Mouse (Mus musculus) heart, adult 18-20 months (tissue): ENCODE measurements around the gene Cntn3. TPM values are rescaled to one million over a fixed set of nuclear protein-coding genes. Genes with fewer than 3 reads are reported as not detected.
"Not testable (repeated sequence)": the region's sequence is repeated elsewhere in the genome, so short reads cannot be mapped to it uniquely, and the experiment has no call there.

Experiments
- DNase-seq, 2 experiments: peaks; one replicate each; pipeline ENCODE4 v3.0.0; 2021 to 2022; ENCODE audit warnings: mixed read lengths in 1 of 2
- long read RNA-seq, 2 experiments: library from polyadenylated mRNA; stranded (forward); transcript quantifications; one replicate each; pipeline ENCODE4 v2.0.0; 2021
- total RNA-seq, 2 experiments: library from RNA; stranded (reverse); gene quantifications; 2 replicates each; pipeline ENCODE4 v1.2.3; 2021

Cntn3 gene
- under 1 TPM in 1 of 2 experiments, not detected in 1; 0.13 TPM for total RNA-seq
- long read RNA-seq, experiment 1 = 0 reads
- long read RNA-seq, experiment 2 = 0 reads

DNA sequence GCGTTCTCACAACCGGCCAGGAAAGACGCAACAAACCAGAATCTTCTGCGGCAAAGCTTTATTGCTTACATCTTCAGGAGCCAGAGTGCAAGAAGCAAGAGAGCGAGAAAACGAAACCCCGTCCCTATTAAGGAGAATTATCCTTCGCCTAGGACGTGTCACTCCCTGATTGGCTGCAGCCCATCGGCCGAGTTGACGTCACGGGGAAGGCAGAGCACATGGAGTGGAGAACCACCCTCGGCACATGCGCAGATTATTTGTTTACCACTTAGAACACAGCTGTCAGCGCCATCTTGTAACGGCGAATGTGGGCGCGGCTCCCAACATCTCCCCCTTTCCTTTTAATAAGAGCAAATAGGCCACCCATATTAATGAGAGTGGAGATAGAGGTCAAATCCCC, at the start of gene Cntn3:
Cntn3 (minus strand) TSS at position 101 of the 400 bp plus-strand sequence.
- not testable (repeated sequence) for DNase-seq

DNA sequence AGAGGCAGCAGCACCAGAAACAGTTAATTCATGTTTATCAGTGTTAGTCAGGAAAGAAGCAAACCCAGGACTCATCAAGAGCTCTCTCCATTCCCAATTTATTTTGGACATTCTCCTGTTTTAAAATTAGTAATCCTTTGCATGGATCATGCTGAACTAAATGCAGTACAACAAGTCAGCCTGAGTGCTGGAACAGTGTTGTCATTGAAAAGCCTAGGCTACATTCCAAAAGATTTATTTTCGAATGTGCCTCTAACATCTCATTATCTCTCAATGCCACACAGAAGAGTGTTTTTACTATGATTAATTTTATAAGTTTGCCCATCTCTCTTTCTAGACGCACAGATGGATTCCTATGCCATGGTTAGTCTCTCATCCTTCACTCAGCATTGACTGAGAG, 27.9 kb upstream of the Cntn3 start:
- DNase-seq = no peak

DNA sequence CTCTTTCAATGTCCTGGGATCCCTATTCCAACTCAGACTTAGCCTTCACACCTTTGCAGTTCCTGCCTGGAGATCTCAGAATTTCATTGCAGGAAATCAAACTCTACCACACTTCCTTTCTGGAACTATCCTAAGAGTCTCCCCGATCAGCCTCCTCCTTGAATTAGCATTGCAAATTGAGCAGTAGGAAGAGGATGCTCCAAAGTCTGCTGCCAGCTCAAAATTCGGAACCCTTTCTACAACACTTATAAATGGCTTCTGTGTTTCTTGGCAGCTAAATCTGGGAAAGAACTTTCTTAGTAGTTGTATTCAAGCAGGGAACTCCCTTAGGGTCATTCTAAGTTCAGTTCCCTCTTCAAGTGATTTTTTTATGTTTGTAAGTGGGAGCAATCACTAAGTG, 24.9 kb upstream of the Cntn3 start:
- DNase-seq = no peak

DNA sequence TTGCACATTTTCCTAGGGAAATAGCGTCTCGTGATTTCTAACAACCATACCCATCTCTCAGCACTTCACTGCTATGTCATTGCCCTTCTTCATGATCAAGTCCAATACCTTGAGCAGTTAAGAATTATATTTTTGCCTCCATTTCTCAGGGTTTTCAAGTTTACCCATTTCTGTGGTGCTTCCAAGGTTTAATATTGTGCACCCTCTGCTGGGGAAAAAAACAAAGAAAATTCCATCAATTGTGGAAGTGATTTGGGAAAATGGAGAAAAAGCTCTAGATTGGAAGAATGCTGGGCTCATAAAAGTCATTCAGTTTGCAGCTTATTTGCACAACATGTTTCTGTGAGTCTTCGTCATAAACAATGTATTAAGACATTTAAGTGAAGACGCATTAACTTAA, 17.2 kb upstream of the Cntn3 start:
- no peak for DNase-seq

DNA sequence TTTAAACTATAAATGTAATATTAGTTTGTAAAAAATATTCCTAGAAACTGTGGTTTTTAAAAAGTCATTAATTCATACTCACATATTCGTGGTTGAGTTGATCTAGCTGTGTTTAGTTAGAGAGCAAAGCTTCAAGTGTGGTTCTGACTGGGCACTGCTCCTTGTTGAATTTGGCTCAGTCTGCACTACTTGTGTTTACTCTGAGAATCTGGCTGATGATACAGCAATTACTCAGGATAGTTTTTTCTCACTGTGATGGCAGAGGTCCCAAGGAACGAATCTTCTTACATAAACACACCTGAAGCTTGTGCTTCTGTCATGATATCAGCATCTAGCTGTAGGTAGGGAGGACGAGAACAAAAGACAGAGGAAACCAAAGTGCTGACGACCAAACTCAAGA, 16.4 kb upstream of the Cntn3 start:
- DNase-seq = no peak

DNA sequence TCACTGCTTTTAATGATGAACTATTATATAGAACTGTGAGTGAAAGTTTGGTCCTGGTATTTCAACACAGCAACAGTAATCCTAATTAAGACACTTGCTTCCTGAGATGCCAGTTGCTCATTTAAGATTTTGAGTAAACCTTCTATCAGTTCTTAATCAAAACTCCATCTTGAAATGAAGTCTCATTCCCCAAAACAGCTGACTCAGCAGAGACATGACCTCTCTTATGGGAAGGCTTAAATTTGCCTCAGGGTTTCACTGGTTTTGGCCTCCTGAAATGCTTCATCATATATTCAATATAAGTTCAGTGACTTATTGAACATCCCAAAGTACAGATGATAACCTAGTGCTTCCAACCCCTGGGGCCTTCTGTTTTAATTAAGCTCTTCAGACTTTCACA, 13.2 kb upstream of the Cntn3 start:
- no peak for DNase-seq

DNA sequence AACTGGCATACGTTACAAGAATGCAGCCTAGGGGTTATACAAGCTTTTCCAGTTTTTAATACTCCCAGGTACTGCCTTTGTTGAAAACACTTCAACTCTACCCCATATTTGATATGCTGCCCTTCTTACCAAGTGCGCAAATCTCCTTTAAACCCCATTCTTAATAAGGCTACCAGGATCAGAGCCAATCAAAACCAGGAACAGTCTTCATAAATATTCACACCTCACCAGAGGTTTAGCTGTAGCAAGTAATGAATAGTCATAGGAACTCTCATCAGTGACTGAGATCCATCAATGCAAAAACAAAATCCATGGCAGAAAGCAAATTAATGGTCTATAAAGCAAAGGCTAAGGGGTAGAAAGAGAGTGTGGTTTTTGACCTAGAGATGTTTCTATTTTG, 10.7 kb upstream of the Cntn3 start:
- no peak for DNase-seq

DNA sequence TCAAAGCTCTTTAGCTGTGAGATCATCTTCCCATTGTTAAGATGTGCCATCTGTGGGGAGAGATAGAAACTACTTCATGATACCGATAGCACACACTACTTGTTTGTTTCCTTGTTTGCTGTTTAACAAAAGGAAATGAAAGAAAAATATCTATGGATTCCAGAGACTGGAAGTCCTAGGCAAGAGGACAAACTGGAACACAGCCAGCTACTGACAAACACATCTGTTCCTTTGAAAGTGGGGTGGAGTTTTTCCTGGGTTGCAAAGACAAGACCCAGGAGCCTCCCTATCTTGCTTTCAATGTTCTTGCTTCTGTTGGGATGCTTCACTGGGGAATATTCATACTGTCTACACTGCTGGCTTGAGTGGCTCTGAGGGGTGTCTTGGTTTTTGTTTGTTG, 5.4 kb downstream of the Cntn3 start:
- DNase-seq = no peak

DNA sequence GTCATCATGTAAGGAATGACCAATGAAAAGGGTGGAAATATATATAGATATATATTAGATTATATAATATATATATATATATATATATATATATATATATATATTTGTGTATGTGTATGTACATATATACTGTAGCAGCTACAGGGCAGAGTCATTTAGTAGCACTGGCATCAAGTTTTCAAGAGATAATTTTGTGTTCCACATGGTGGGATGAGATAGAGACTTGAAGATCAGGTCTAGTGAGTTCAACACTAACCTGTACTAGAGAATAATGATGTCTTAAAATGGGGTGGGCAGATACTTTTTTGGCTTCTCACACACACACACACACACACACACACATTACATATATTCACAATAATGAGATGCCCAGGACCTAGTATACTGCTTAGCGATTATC, 7.7 kb downstream of the Cntn3 start:
- no peak for DNase-seq

DNA sequence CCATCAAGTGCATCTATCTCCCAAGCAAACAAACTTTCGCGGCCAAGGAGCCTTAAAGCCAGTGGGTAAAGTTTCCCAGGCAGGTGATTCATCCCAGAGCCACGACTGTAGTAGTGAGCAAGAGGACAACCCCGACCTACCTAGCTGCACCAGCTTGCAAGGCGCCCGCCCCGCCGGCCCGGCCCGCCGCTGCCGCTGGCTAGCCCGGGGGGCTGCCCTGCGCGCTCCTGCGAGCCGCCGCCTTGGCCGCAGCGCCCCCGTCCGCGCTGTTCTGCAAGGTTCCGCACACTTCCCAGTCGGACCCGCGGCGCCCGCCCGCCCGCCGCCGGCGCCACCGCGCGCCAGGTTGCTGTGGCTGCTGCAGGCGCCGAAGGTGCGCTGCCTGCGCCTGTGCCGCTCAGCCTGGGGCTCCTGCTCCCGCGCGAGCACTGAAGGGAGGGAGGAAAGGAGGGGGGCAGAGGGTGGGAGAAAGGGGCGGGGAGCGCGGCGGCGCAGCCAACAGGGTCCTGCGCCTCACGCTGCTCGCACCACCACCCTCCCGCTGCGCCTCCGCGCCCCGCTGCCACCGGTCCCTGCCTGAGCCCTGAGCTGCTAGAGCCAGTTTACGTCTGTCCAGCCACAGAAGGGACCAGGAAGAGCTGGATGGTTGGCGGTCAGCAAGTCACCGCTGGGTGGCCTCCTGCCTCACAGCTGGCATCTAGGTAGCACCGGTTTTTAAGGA, 8.7 kb downstream of the Cntn3 start:
- peak; percentile 5 to 13 for DNase-seq

DNA sequence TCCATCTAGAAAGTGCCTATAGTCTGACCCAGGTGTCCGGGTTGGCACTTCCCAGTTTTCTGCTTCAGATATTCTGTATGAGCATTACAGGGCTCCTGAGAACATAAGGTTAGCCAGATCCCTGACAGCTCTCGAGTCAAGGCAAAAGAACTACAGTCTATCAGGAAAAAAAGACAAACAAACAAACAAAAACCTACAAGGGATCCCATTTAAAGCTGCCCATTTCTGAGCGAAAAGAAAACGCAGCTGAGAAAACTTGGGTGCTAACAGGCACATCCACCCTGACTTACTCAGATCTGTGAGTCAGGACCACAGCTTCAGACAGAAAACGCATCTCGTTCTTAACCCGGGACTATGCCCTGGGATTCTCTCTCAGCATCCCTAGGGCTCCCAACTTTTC, 9.5 kb downstream of the Cntn3 start:
- DNase-seq = no peak

DNA sequence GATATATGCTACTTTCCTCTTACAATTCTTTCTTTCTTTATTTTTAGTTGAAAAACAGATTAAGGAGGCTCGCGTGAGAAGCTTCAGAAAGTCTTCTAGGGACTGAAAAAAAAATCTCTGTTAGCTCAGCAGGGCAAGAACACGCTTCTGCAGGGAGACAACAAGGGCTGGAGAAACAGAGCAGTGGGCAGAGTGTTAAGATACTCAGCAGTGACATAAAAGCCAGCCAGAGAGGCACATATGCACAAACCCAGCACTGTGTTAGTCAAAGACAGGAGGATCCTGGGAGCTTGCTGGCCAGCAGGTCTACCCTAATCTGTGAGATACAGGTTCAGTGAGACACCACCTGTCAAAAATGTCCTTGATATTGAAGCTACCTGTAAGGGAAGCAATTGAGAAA, 15.4 kb downstream of the Cntn3 start:
- DNase-seq = no peak

DNA sequence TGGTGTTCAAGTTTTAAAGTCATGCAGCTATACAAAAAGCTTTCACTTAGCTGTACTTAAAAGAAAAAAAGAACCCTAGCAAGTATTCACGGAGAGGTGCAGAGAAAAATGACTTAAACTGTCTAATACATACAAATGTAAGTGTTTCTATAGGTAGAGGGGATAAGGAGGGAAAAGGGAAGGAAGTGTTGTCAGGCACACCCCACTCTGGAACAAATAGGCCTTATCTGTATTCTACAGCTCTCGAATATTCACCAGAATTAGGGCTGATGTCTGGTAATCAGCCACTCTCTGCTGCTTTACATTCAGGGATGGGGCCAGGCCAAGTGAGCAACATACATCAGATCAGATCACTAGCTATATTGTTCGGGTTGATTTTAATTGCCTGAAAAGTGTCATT, 16.4 kb downstream of the Cntn3 start:
- no peak for DNase-seq

DNA sequence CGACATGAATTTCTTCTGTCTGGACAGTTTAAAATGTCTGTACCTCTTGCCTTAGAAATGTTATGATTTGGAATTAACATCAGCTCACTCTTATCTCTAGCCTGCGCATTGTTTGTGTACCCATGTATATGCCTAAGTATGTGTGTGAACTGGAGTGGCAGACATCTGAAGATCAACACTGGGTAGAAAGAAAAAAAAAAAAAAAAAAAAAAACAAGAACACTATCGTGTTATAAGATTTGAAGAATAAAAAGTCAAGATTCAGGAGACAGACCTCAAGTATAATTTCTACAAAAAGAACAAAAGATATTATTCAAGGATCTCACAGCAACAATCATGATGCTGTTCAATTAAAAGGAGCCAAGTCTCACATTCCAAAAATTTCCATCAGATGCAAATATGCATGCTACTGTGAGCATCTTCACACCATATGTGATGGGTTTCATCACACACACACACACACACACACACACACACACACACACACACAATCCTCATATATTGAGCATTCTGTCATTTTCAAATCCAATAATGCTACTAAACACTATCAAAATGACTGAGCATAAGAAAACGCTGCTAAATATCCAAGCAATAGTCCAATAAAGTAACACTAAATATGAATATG, 17.0 kb downstream of the Cntn3 start:
- DNase-seq = no peak

DNA sequence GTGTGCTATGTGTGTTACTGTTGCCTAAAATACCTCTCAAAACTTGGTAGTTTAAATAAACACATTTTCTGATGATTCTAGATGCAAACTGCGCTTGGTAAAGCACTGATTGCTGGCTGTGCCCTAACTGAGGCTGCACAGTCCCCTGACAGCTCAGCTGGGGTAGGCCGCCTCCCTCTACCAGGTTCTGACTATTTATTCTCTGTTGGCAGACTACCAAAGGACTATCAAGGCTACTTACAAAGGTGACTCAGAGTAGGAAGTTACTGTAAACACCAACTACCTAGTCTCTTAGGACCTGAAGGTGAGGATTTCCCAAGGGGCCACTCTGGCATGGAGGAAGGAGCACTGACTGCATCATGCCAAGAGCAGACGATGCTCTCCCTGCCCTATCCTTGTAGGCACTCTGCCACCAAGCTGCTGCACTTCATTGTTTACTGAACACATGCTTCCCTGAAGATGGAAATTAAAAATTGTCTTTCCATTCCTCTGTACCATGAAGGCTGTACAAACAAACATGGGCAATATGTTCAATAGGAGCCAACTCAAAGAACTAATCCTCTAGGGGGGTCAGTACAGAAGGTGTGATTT, 17.7 kb downstream of the Cntn3 start:
- DNase-seq = no peak

DNA sequence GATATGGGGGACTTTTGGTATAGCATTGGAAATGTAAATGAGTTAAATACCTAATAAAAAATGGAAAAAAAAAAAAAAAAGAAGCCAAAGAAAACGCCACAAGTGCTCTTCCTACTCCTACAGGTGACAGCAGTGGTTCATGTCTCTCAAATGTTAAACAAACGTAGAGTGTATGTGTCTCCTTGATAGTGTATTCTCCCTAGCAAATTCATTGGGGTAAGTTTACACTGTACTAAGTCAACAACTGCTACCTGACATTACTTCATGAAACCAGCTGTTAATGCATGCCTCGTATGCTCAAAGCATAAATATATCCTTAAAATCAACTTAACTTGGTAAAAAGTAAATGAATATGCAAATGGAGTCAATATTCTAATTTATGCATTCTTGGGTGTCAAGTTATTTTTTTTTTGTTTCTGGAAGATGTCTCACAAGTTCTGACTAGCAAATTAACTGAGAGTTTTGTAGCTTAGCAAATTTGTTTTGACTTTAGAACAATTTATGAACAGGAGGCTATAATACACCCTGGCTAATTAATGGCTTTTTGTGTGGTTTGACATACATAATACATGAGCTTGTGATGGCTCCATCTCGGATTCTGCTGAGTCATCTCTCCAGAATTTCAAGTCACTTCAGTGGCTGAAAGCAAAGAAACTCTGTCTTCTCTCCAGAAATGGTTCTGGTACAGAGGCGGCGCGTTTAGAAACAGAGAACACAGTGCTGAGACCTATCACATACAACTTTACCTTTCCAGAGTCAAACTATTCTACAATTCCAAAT, 31.1 kb downstream of the Cntn3 start:
- no peak for DNase-seq

DNA sequence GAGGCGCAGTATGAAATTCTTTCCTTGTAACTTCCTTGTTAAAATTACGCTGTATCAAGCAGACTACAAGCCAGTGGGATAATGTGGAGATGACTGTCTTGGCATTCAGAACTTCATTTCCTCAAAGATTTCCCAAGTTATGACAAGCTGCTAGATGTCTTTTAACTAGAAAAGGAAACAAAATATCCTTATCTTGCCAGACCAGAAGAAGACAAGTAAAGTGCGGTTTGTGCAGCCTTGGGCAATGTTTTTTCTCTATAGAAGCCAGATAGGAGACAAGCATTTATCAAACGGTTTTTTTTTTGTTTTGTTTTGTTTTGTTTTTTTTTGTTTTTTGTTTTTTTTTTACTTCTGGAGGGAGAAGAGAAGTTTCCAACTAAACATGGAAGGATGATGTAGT, 37.3 kb downstream of the Cntn3 start:
- no peak for DNase-seq

DNA sequence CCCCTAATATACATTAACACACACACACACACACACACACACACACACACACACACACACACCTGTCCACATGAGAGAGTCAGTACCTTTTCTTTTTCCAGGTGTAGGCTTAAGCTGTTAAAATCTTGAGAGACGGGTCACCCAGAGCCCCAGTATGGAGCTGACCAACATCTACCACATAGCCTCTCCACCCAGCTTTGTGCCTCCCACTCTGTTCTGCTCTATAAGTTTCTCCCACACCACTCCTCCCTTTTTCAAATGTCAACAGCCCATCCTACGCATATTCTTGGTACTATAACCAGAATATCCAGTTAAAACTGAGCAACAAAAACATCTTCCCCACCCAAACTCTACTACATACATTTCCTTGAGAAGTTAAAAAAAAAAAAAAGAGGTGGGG, 49.9 kb downstream of the Cntn3 start:
- no peak for DNase-seq

DNA sequence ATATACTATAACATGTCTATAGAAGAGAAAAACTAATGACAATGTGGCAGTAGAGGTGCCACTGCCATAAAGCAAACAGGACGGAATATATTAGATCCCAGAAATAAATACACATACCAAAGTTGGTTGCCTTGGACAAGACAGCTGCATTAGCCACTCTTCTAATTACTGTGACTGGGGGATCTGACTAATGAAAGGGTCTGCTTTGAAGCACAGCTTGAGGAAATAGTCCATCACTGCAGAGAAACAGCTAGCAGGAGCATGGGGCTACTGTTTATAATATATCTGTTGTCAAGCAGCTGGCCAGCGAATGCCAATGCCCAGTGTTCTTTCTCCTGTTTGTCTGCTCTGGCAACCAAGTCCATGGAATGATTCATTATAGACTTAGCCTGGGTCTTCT, 51.9 kb downstream of the Cntn3 start:
- no peak for DNase-seq

DNA sequence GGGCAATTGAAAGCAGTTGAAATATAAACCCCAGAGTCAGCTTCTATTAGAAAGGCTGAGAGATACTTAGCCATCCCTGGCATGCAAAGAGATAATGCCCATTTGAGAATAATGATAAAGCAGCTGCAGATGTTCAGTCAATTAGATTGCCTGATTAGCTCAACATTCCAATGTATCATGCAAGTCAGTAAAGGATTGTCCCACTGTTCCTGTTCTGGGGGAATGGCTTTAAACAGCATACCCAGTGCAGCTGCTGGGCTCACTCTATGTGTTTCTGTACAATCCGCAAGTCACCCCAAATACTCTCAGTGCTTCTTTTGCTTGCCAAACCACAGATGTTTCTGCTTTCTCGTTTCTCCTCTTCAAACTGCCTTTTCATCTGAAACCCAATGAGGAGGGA, 57.7 kb downstream of the Cntn3 start:
- no peak for DNase-seq

DNA sequence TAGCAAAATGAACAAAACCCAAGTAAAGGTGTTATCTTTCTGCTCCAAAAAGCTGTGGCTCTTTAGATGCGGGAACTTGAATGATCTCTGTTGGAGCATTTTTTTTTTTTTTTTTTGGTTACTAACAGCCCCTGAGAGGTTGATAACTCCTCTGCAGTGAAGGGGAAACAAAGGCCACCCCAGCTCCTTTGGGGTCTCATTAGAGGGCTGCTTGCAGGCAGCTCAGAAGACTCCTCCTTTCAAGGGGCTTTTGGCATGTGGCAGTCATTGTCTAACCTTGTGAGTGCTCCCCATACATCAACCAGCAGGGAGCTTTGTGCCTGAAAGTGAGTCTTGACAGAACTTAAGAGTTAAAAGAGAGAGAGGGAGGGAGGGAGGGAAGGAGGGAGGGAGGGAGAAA, 60.8 kb downstream of the Cntn3 start:
- DNase-seq = no peak

DNA sequence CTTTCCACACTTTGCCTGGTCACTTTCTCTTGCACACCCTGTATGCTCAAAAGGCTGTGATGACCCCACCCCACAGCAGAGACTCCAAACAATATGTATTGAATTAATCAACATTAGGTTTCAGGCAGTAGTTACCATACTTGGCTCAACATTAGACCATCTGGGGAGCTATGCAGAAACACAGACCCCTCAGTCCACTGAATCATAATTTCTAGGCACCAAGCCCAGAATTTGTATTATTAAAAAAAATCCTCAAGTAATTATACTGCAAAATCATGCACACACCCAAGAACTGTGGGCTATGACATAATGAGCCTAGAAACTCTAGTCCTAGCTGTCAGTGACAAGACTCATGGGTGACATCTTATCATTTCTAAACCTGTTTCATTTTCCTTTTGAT, 87.4 kb downstream of the Cntn3 start:
- no peak for DNase-seq
